10 mouse cellular contexts compared by ENCODE assay signal in the genomic region with DNA sequence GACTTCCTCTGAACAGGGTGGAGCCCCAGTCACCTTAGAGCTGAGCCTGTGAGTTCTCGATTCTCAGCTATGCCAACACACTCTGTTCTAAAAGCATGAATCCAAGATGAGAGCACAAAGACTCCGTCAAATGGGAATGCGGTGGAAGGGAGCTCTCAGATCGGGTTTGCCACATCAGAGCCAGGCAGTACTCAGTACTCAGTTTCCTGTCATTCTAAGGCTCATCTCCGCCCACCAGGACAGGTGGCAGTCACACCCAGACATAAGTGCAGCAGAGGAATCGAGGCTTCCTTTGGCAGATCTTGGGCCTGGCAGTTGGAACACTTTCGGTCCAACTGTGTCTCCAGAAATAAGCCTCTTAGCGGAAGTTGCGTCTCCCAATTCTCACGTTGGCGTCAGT.
"Had no signal": no experiment of that assay in that cellular context is flagged by ENCODE, and none has a peak within 500 bp of the region (broad histone marks: within the 10 kb centered on the region; RNA-seq: fewer than 3 reads in every experiment).

No protein-coding gene starts in this region.

- H3K27ac ChIP-seq: left cerebral cortex, adult 2 months; limb, embryonic 10.5 days; liver, embryonic 15.5 days; midbrain, embryonic 13.5 days; stomach, embryonic 15.5 days had no signal

- H3K27me3 ChIP-seq: liver, embryonic 15.5 days; midbrain, embryonic 13.5 days; stomach, embryonic 15.5 days had no signal

- H3K4me3 ChIP-seq: left cerebral cortex, adult 2 months; limb, embryonic 10.5 days; liver, embryonic 15.5 days; midbrain, embryonic 13.5 days; stomach, embryonic 15.5 days had no signal

- H3K4me1 ChIP-seq: limb, embryonic 10.5 days; liver, embryonic 15.5 days; midbrain, embryonic 13.5 days; stomach, embryonic 15.5 days had no signal

- DNase-seq: kidney, adult 18-20 months; kidney, postnatal 14 days; lung, adult 2 months; lung, postnatal 36 days; thymus, postnatal 4 days had no signal
